Mouse (Mus musculus) frontal cortex, postnatal 14 days (tissue): ENCODE measurements at regions not wholly inside any gene's neighbourhood (a gene's known extent, or its start where the extent isn't known, plus 50 kb on each side); places are given as distances from the start of the nearest gene placed in this dataset.
"Not testable (repeated sequence)": the region's sequence is repeated elsewhere in the genome, so short reads cannot be mapped to it uniquely, and the experiment has no call there.

Experiments
- DNase-seq, 2 experiments: peaks; one replicate each; pipeline ENCODE4 v3.0.0; 2022; ENCODE audit warnings: low spot score in 2 of 2

DNA sequence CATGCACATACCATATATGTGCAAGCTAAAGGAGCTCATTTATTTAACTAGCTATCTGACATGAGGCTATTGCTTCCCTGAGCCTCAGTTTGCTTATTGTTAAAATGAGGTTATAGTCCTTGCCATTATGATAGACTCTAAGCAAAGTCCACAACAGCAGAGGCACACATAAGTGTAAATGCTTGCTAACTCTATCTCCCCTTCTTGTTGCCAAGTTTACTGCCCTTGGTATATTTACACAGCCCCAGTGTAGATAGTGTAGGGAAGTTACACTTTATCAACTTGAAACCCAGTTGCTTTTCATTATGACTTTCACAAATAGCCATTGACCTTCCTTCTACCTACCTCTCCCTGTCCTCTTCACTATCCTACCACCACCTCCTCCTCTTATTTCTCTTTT lies 782.6 kb upstream of the Agtr1b start:
- no peak for DNase-seq

DNA sequence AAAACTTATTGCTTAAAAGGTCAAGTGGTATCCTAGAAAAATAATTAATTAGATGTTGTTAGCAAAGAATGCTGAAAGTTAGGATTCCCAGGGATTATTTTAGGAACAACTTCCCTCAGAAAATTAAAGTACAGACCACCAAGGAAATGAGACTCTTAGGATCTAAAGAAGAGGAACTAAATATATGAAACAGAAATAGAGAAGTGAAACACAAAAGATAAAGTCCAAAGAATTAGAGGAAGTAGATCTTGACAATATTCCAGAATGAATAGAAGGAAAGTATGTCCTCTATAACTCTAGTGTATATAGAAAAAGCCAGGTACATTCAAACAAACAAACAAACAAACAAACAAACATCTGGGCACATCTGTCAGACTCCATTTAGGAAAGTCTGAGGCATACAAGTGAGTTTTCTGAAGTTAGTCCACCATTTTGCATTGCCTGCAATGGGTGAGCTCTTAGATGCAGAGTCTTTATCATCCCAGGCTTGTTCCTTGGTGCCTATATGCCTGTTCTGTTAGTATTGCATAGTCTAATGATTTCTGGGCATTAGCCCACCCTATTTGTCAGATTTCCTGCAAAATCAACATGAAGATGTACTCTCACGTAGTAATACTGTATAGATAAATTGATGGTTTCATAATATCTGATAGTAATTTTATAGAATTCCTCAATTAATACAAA lies 762.0 kb upstream of the Agtr1b start:
- no peak for DNase-seq

DNA sequence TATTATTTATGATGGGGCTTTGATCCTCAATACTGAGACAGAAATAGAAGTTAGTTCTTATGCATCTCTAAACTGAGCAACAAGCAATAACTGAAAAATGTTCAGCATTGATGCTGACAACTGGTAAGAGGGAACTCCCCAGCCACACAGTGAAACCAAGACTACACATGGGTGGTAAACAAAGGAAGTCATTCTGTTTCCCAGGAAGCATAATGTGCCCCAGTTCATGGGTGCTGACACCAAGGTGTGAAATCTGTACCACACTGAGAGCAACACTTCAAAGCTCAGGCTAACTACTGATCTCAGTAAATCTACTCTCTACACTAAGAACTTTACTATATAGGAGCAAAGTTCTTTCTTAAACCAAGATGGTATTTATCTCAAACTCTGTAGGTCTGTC lies 759.2 kb upstream of the Agtr1b start:
- DNase-seq, result no peak

GRCm38 (mm10) chr3:21118164-21118902 lies 751.4 kb upstream of the Agtr1b start:
- DNase-seq, result no peak

DNA sequence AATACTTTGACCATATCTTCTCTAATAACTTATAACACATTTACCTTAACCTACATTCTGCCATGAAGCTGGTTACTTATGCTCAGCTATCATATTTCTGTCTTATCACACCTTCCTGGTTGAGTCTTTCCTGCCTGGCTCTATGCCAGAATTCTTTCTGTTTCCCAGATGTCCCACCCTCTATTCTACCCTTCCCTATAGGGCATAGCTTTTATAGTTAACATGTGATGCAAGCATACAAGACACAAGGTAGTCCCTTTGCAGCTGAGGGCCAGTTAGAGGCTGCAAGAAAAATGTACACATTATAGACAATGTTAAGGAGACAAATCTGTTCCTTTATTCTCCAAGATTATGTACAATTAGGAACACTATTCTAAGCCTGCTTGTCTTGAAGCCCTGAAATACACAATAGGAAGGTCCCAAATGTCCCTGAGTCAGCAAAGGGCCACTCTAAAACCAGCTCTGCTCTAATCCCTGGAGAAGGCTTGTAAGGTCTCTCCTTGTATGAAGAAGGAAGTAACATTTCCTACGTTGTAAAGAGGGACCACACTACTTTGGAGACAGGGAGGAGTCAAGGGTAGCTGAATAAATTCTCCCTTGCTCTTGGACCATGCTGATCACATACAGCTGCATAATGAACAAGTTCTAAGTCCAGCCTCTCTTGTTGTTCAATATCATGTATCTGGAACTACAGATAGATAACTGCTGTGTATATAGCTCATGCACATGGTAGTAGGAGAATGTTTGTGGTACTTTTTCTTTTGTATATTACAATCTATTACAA lies 745.0 kb upstream of the Agtr1b start:
- no peak for DNase-seq

DNA sequence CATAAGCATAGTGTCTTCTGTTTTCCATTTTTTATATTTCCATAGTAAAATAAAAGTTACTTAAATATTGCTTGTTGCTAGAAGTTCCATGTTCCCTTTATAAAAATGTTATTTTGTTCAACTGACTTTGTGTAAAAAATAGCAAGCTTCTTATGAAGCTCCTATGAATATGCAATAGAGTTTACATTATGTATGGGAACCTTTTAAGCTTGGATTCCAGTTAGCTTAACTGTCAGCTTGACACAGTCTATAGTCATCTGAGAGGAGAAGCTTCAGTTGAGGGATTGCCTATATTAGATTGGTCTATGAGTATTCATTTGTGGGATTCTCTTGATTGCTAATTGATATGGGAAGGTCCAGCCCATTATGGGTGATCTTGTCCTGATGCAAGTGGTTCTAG lies 723.2 kb upstream of the Agtr1b start:
- no peak for DNase-seq

- no peak for DNase-seq
Observed at GRCm38 (mm10) chr3:21086426-21086825, 719.4 kb upstream of the Agtr1b start.

- DNase-seq, result no peak
Observed at GRCm38 (mm10) chr3:21077548-21077947, 710.6 kb upstream of the Agtr1b start.

DNA sequence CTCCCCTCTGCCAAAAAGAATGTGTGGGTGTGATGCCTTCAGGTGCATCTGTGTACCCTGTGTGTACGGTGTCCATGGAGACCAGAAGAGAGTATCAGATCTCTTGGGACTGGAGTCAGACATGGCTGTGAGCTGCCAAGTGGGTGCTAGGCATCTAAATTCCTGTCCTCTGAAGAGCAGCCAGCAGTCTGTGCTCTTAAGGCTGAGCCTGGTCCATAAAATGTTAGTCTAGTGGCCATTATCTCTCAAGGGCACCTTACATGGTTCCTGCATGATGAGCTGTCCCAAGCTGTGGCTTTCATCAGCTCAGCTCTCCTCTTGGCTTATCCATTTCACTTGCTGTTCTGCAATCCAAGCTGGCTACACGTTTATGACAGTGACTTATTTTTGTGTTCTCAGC lies 686.4 kb upstream of the Agtr1b start:
- not testable (repeated sequence) for DNase-seq

DNA sequence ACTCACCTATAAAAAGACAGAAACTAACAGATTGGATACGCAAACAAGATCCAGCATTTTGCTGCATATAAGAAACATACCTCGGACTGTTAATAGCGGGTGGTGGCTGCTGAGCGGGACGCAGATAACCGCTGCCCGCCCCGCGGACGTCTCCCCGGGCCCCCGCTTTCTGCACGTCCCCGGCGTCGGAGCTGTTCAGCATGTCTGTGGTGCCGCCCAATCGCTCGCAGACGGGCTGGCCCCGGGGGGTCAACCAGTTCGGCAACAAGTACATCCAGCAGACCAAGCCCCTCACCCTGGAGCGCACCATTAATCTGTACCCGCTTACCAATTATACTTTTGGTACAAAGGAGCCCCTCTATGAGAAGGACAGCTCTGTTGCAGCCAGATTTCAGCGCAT lies 682.4 kb upstream of the Agtr1b start:
- DNase-seq, result not testable (repeated sequence)

- no peak for DNase-seq
Observed at GRCm38 (mm10) chr3:21045981-21046380, 679.0 kb upstream of the Agtr1b start.

- DNase-seq, result no peak
Observed at GRCm38 (mm10) chr3:21025876-21026275, 658.9 kb upstream of the Agtr1b start.

DNA sequence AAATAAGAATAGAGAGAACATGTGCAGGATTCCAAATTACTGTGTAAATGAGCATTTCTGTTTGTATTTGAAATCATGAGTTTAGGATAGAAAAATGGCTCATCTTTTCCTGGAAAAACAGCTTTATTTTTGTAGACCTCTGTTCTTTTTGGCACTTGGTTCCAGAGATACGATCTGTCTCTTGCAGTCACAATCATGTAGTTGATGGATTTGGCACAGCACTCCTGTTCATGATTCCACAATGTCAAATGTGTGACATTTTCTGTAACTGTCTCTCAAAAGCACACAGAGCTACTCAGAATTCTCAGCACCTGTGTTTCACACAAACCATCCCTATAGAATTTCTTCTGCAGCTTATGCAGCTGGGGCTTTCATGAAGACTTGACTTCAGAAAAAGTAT lies 654.0 kb upstream of the Agtr1b start:
- no peak for DNase-seq

- no peak for DNase-seq
Observed at GRCm38 (mm10) chr3:21020297-21020696, 653.3 kb upstream of the Agtr1b start.

DNA sequence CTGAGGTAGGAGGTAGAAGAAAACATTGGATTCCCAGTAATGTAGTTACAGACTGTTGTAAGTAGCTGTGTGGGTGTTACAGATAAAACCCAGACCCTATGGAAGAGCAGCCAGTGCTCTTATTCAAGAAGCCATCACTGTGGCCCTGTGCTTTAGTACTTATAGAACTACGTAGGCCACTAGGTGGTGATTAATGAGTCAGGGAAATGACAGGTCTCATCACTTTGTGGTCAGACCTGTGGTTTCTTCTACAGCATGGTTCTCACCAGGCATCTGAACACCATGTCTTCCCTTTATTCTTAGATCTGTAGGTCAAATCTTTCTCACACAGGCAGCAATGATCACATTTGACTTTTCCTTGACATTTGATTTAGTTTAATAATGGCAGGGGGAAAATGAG lies 642.7 kb upstream of the Agtr1b start:
- DNase-seq, result no peak

DNA sequence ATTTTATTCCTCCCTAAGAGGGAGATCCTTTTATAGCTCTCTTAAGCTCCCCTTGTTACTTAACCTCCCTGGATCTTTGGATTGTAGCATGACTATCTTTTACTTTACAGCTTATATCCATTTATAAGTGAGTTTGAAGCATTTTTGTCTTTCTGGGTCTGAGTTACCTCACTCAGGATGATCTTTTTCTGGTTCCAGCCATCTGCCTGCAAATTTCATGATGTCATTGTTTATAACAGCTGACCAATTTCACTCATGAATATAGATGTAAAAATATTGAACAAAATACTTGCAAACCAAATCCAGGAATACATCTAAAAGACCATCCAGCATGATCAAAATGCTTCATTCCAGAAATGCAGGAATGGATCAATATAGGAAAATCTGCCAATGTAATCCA lies 631.3 kb upstream of the Agtr1b start:
- DNase-seq, result no peak

GRCm38 (mm10) chr3:20989486-20989970 lies 622.6 kb upstream of the Agtr1b start:
- no peak for DNase-seq

GRCm38 (mm10) chr3:20986942-20987341 lies 620.0 kb upstream of the Agtr1b start:
- no peak for DNase-seq

DNA sequence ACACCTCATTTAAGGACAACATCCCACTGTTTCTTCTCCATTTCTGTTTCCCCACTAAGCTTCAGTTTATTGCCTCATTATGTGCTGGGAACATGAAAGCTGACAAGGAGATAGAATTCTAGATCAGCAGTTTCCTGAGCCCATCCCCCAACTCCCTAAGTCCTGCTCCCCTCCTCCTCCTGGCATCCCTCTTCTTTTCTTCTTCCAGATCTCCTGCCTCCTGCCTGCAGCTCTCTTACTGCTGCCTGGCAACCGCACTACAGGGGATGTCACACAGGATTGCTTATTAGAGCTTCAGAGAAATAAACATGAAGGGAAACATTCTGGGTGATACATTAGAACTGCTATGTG lies 619.4 kb upstream of the Agtr1b start:
- DNase-seq, result peak; percentile 12 to 15

DNA sequence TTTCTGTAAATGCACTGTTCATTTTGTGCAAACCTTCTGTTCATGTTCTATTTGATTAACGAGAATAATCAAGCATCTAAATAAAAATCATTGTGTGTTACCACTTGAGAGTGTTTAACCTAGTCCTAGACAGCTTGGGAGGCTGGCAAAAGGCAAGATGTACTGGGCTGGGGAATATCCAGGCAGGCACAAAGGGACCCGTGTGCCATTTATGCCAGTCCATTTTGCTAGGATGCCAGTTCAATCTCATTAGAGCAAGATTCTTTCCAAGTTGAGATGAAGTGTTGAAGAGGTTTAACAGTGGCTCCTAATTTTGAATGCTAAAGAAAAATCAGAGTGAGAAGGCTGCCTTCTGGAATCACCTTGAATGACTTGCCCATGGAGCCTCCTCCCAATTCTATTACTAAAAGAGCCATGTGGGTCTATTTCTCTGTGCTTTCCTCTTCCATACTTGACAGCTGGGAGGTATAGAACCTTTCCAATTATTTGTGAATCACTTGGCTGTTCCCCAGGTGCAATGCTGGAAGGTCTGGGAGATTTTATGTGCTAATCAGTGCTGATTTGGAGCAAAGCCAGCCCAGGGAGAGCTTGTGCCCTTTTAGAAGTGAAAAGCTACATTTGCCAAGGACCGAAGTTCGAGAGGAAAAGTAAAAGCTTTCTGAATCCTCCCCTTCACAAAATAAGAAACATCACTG lies 618.9 kb upstream of the Agtr1b start:
- peak; percentile 10 to 16 for DNase-seq

- no peak for DNase-seq
Observed at GRCm38 (mm10) chr3:20984146-20984545, 617.2 kb upstream of the Agtr1b start.

GRCm38 (mm10) chr3:20973077-20973476 lies 606.1 kb upstream of the Agtr1b start:
- no peak for DNase-seq
